Mouse (Mus musculus) stomach, embryonic 14.5 days (tissue): ENCODE results near the gene Asic2. TPM values are rescaled to one million over a fixed set of nuclear protein-coding genes. Genes with fewer than 3 reads are reported as not detected.

ENCODE experiments used
- ATAC-seq: fragments of 200-750 bp; cut with Nextera tagmentation; 2 replicates; pipeline ENCODE4 v1.8.0; 2017; ENCODE audit warnings: low read depth, moderate TSS enrichment; ENCODE audit not compliant: insufficient number of reproducible peaks, insufficient read depth, low FRiP score
- H3K27ac ChIP-seq: fragments of 300-500 bp; sonication (generic); 2 replicates; pipeline ENCODE4 v1.5.1; 2014; ENCODE audit warnings: mild to moderate bottlenecking, low read length, moderate library complexity, mixed read lengths
- H3K27me3 ChIP-seq: fragments of 300-500 bp; sonication (generic); 2 replicates; pipeline ENCODE4 v1.6.1; 2014; ENCODE audit warnings: low read length, control low read depth, mixed read lengths; ENCODE audit not compliant: control insufficient read depth, insufficient read depth
- H3K36me3 ChIP-seq: fragments of 300-500 bp; sonication (generic); 2 replicates; pipeline ENCODE4 v1.6.1; 2014; ENCODE audit warnings: mild to moderate bottlenecking, control low read depth, low read length, moderate library complexity, mixed read lengths; ENCODE audit not compliant: control insufficient read depth, insufficient read depth
- H3K4me1 ChIP-seq: fragments of 300-500 bp; sonication (generic); 2 replicates; pipeline ENCODE4 v1.6.1; 2014; ENCODE audit warnings: low read length, control low read depth, mixed read lengths; ENCODE audit not compliant: control insufficient read depth, insufficient read depth
- H3K4me2 ChIP-seq: fragments of 300-500 bp; sonication (generic); replicated peaks from 2 replicates; pipeline ENCODE4 v1.6.1; 2014; ENCODE audit warnings: low read depth, low read length, control low read depth
- H3K4me3 ChIP-seq: fragments of 300-500 bp; sonication (generic); 2 replicates; pipeline ENCODE4 v1.5.1; 2014; ENCODE audit warnings: low read depth, low read length, control low read depth
- H3K9ac ChIP-seq: fragments of 300-500 bp; sonication (generic); replicated peaks from 2 replicates; pipeline ENCODE4 v1.6.1; 2014; ENCODE audit warnings: low read depth, mild to moderate bottlenecking, control low read depth, low read length, moderate library complexity, mixed read lengths
- H3K9me3 ChIP-seq: fragments of 300-500 bp; sonication (generic); 2 replicates; pipeline ENCODE4 v1.6.1; 2016; ENCODE audit warnings: low read depth, low read length, control low read depth; ENCODE audit not compliant: control insufficient read depth
- WGBS: fragments of 180-500 bp; shearing (Covaris S2); extraction: QIAGEN DNeasy Blood & Tissue Kit; methylation state at CpG from one replicate; pipeline ENCODE4 v1.1.7; 2014; 5-methylcytosine and 5-hydroxymethylcytosine counted together
- polyA plus RNA-seq: library from polyadenylated mRNA; unstranded; fragments of >200 nt; fragmentation: Nextera tagmentation; extraction: Ambion mirVana; gene quantifications from 2 replicates; pipeline ENCODE4 v1.2.1, GENCODE M21; 2014

Gene Asic2
- polyA plus RNA-seq, 1 experiment from 2014 or later, result 0.27 TPM

- Histone ChIP-seq H3K9ac (no peak overlapping the region), H3K4me3 (no peak overlapping the region), H3K27me3 (peaks cover 7% of the 10 kb centered on the region), H3K9me3 (no peaks in the 10 kb centered on the region), H3K27ac (no peak overlapping the region), H3K4me1 (peaks cover 3% of the 10 kb centered on the region; the same call in 1 of the 2 replicates), H3K4me2 (no peak overlapping the region), H3K36me3 (no peaks in the 10 kb centered on the region)
- no peak for ATAC-seq
- 60% methylated on average over 10 of the region's 10 CpGs for WGBS
Measured at GRCm38 (mm10) chr11:81148423-81148822, 819.8 kb downstream of the Asic2 start.

- Histone ChIP-seq H3K27ac (no peak overlapping the region), H3K4me3 (no peak overlapping the region), H3K4me2 (no peak overlapping the region), H3K27me3 (peaks cover 2% of the 10 kb centered on the region), H3K4me1 (no peaks in the 10 kb centered on the region), H3K9ac (no peak overlapping the region), H3K36me3 (no peaks in the 10 kb centered on the region), H3K9me3 (no peaks in the 10 kb centered on the region)
- no peak for ATAC-seq
- 68% methylated on average over 9 of the region's 9 CpGs for WGBS
Measured at GRCm38 (mm10) chr11:81146574-81147157, 821.6 kb downstream of the Asic2 start.

- Histone ChIP-seq H3K36me3 (no peaks in the 10 kb centered on the region), H3K9ac (no peak overlapping the region), H3K4me2 (no peak overlapping the region), H3K9me3 (no peaks in the 10 kb centered on the region), H3K27ac (no peak overlapping the region), H3K27me3 (no peaks in the 10 kb centered on the region), H3K4me1 (no peaks in the 10 kb centered on the region), H3K4me3 (no peak overlapping the region)
- no peak for ATAC-seq
- 68% methylated on average over 4 of the region's 4 CpGs for WGBS
Measured at GRCm38 (mm10) chr11:81135141-81135540, 833.1 kb downstream of the Asic2 start.

- H3K4me3 ChIP-seq, result no peak overlapping the region
- no peaks in the 10 kb centered on the region for H3K36me3 ChIP-seq
- no peak overlapping the region for H3K9ac ChIP-seq
- no peaks in the 10 kb centered on the region for H3K9me3 ChIP-seq
- H3K4me2 ChIP-seq, result no peak overlapping the region
- WGBS, result 16% methylated on average over 5 of the region's 5 CpGs
- no peak for ATAC-seq
- no peaks in the 10 kb centered on the region for H3K27me3 ChIP-seq
- no peaks in the 10 kb centered on the region for H3K4me1 ChIP-seq
- no peak overlapping the region for H3K27ac ChIP-seq
Measured at GRCm38 (mm10) chr11:81133950-81134349, 834.3 kb downstream of the Asic2 start.

GRCm38 (mm10) chr11:81132669-81133068, 835.6 kb downstream of the Asic2 start:
- H3K27me3 ChIP-seq, result no peaks in the 10 kb centered on the region
- H3K27ac ChIP-seq, result no peak overlapping the region
- H3K4me2 ChIP-seq, result no peak overlapping the region
- no peaks in the 10 kb centered on the region for H3K4me1 ChIP-seq
- H3K36me3 ChIP-seq, result no peaks in the 10 kb centered on the region
- no peak for ATAC-seq
- 89% methylated on average over 7 of the region's 7 CpGs for WGBS
- no peaks in the 10 kb centered on the region for H3K9me3 ChIP-seq
- H3K9ac ChIP-seq, result no peak overlapping the region
- no peak overlapping the region for H3K4me3 ChIP-seq

- no peaks in the 10 kb centered on the region for H3K9me3 ChIP-seq
- H3K27ac ChIP-seq, result no peak overlapping the region
- no peaks in the 10 kb centered on the region for H3K27me3 ChIP-seq
- ATAC-seq, result no peak
- H3K36me3 ChIP-seq, result no peaks in the 10 kb centered on the region
- WGBS, result 92% methylated on average over 6 of the region's 6 CpGs
- H3K9ac ChIP-seq, result no peak overlapping the region
- no peaks in the 10 kb centered on the region for H3K4me1 ChIP-seq
- H3K4me2 ChIP-seq, result no peak overlapping the region
- no peak overlapping the region for H3K4me3 ChIP-seq
Measured at GRCm38 (mm10) chr11:81124363-81124762, 843.9 kb downstream of the Asic2 start.

- Histone ChIP-seq H3K4me1 (no peaks in the 10 kb centered on the region), H3K4me2 (no peak overlapping the region), H3K4me3 (no peak overlapping the region), H3K9ac (no peak overlapping the region), H3K36me3 (no peaks in the 10 kb centered on the region), H3K27me3 (no peaks in the 10 kb centered on the region), H3K9me3 (no peaks in the 10 kb centered on the region), H3K27ac (no peak overlapping the region)
- ATAC-seq, result no peak
- 73% methylated on average over 8 of the region's 8 CpGs for WGBS
Measured at GRCm38 (mm10) chr11:81120024-81120576, 848.2 kb downstream of the Asic2 start.

- H3K4me3 ChIP-seq, result no peak overlapping the region
- H3K36me3 ChIP-seq, result no peaks in the 10 kb centered on the region
- H3K9me3 ChIP-seq, result no peaks in the 10 kb centered on the region
- no peak overlapping the region for H3K27ac ChIP-seq
- 67% methylated on average over 7 of the region's 7 CpGs for WGBS
- H3K9ac ChIP-seq, result no peak overlapping the region
- no peak for ATAC-seq
- H3K4me1 ChIP-seq, result no peaks in the 10 kb centered on the region
- H3K4me2 ChIP-seq, result no peak overlapping the region
- no peaks in the 10 kb centered on the region for H3K27me3 ChIP-seq
Measured at GRCm38 (mm10) chr11:81118055-81118454, 850.2 kb downstream of the Asic2 start.

GRCm38 (mm10) chr11:81115666-81116065, 852.6 kb downstream of the Asic2 start:
- H3K9me3 ChIP-seq, result no peaks in the 10 kb centered on the region
- H3K4me2 ChIP-seq, result no peak overlapping the region
- 30% methylated on average over 9 of the region's 9 CpGs for WGBS
- no peaks in the 10 kb centered on the region for H3K27me3 ChIP-seq
- ATAC-seq, result no peak
- no peak overlapping the region for H3K27ac ChIP-seq
- no peak overlapping the region for H3K4me3 ChIP-seq
- H3K4me1 ChIP-seq, result no peaks in the 10 kb centered on the region
- no peak overlapping the region for H3K9ac ChIP-seq
- no peaks in the 10 kb centered on the region for H3K36me3 ChIP-seq
